Mouse (Mus musculus): Measurements from ENCODE around the gene Gm20696.

DNA sequence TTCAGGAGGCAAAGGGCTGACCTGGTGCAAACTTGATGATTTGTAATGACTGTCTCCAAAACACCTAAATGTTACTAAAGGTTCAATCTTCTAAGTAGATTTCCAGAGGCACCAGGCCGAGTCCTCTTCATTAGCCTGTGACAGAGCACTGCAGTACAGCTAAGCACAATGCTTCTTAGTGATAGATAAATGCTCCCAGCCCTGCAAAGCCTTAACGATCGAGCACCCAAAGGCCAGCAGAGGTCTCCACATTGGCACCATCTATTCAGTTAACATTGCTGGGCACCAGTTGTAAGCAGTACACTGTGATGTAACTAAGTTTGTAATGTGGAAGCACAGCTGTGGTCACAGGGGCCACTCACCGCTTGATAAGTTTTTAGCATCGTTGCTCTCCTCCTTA lies 22.2 kb downstream of the Gm20696 start:
- TF ChIP-seq CHD2 (IDR thresholded peaks at IDR 0.05; ENCODE audit: low read depth, low read length) (no peak), ZNF384 (IDR thresholded peaks at IDR 0.05; ENCODE audit: low read depth, low read length) (no peak)
